Mouse (Mus musculus) E14TG2a.4 (cell line): ENCODE measurements around the gene Ntm.

ENCODE experiments used
- H3K27me3 ChIP-seq: 2 replicates; pipeline ENCODE4 v1.6.1; 2014; ENCODE audit warnings: low read length, control low read depth; ENCODE audit not compliant: insufficient read depth
- H3K36me3 ChIP-seq: 2 replicates; pipeline ENCODE4 v1.6.1; 2014; ENCODE audit warnings: low read length, control low read depth; ENCODE audit not compliant: insufficient read depth
- H3K4me1 ChIP-seq: replicated peaks from 2 replicates; pipeline ENCODE4 v1.6.1; 2014; ENCODE audit warnings: low read depth, low read length, control low read depth
- H3K4me3 ChIP-seq: replicated peaks from 2 replicates; pipeline ENCODE4 v1.5.1; 2014; ENCODE audit warnings: mild to moderate bottlenecking, low read length
- H3K9me3 ChIP-seq: 2 replicates; pipeline ENCODE4 v1.6.1; 2014; ENCODE audit warnings: low read length, control low read depth
- CTCF ChIP-seq: conservative IDR thresholded peaks from 2 replicates; pipeline ENCODE4 v1.5.1; 2014; ENCODE audit warnings: low read length
- NANOG ChIP-seq: IDR thresholded peaks from 2 replicates; pipeline ENCODE4 v1.6.1; 2014; ENCODE audit warnings: borderline replicate concordance, low read length, mixed read lengths
- POU5F1 ChIP-seq: IDR thresholded peaks from 2 replicates; pipeline ENCODE4 v1.6.1; 2014; ENCODE audit warnings: low read length, borderline replicate concordance

The Ntm gene

GRCm38 (mm10) chr9:29298340-29298739 is 664.6 kb downstream of the Ntm start:
- H3K27me3 ChIP-seq: no peaks in the 10 kb centered on the region
- no peaks in the 10 kb centered on the region for H3K4me1 ChIP-seq
- H3K9me3 ChIP-seq: no peaks in the 10 kb centered on the region
- TF ChIP-seq NANOG (no peak), CTCF (no peak), POU5F1 (no peak)
- H3K4me3 ChIP-seq: no peak overlapping the region
- H3K36me3 ChIP-seq: no peaks in the 10 kb centered on the region

DNA sequence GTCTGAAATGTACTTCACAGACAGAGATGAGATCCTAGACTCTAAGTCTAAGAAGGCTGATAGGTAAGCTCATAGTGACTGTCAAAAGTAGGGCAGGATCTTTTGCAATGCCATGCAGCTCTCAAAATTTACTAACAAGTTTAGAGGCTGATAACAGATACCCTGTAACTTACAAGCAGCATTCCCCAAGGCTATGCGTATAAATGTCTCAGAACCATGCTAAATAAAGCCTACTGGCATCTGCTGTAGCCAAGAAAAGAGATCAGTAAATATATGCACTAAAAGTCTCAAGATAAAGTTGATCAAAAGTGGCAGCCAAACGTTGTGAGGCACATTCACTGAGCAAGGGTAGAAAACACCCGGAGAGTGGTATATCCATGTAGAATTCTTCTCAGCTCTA is 666.2 kb downstream of the Ntm start:
- Histone ChIP-seq H3K4me1 (no peaks in the 10 kb centered on the region), H3K9me3 (no peaks in the 10 kb centered on the region), H3K36me3 (no peaks in the 10 kb centered on the region), H3K4me3 (no peak overlapping the region), H3K27me3 (no peaks in the 10 kb centered on the region)
- no peak for TF ChIP-seq CTCF
- TF ChIP-seq POU5F1: no peak
- TF ChIP-seq NANOG: no peak

GRCm38 (mm10) chr9:29288003-29288704 is 674.8 kb downstream of the Ntm start:
- H3K27me3 ChIP-seq: no peaks in the 10 kb centered on the region
- no peaks in the 10 kb centered on the region for H3K9me3 ChIP-seq
- H3K36me3 ChIP-seq: no peaks in the 10 kb centered on the region
- H3K4me3 ChIP-seq: no peak overlapping the region
- no peaks in the 10 kb centered on the region for H3K4me1 ChIP-seq
- TF ChIP-seq NANOG (no peak), CTCF (no peak), POU5F1 (no peak)

GRCm38 (mm10) chr9:29285144-29285543 is 677.8 kb downstream of the Ntm start:
- Histone ChIP-seq H3K4me1 (no peaks in the 10 kb centered on the region), H3K36me3 (no peaks in the 10 kb centered on the region), H3K4me3 (no peak overlapping the region), H3K27me3 (no peaks in the 10 kb centered on the region), H3K9me3 (no peaks in the 10 kb centered on the region)
- TF ChIP-seq CTCF (no peak), POU5F1 (no peak), NANOG (no peak)

- TF ChIP-seq CTCF (no peak), POU5F1 (no peak), NANOG (no peak)
- H3K4me1 ChIP-seq: no peaks in the 10 kb centered on the region
- H3K36me3 ChIP-seq: no peaks in the 10 kb centered on the region
- no peak overlapping the region for H3K4me3 ChIP-seq
- H3K27me3 ChIP-seq: no peaks in the 10 kb centered on the region
- no peaks in the 10 kb centered on the region for H3K9me3 ChIP-seq
These were observed 690.1 kb downstream of the Ntm start for GRCm38 (mm10) chr9:29272861-29273260.

DNA sequence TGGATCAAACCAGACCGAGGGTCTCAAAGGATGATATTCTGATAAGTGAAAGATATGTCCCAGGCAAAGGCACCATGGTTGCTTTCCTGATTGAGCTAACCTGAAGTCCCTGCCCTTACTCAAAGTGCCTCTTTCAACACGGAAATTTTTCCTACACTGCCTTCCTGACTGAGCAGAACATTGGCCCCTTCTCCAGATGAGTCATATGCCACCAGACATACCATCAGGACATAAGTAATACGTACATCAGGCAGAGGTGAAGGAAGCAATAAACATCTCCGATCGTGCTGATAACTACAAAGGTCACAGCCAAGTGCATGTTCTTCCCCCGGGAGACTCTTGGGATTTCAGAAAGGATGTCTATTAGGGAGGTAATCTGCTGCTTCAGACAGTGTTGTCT is 693.0 kb downstream of the Ntm start:
- H3K36me3 ChIP-seq: no peaks in the 10 kb centered on the region
- H3K4me1 ChIP-seq: no peaks in the 10 kb centered on the region
- H3K4me3 ChIP-seq: no peak overlapping the region
- no peaks in the 10 kb centered on the region for H3K27me3 ChIP-seq
- TF ChIP-seq CTCF (no peak), NANOG (no peak)
- no peaks in the 10 kb centered on the region for H3K9me3 ChIP-seq

DNA sequence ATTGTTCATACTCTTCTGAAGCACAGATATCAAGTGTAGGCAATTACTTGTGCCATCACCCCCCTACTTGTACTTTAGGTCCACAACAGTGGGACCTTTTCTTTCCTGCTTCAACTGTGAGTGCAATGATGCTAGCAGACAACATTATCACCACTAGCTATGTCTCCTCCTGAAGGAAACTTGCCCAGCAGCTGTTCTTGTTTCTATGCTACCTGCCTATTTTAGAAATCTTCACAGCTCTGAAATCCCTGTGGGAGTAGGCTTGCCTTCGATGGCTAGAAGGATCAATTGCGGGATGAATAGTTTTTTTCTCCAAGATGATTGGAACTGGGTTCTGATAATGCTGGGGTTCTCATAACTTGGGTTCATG is 693.7 kb downstream of the Ntm start:
- TF ChIP-seq POU5F1: no peak
- TF ChIP-seq NANOG: no peak
- TF ChIP-seq CTCF: no peak
- no peaks in the 10 kb centered on the region for H3K9me3 ChIP-seq
- H3K36me3 ChIP-seq: no peaks in the 10 kb centered on the region
- H3K4me3 ChIP-seq: no peak overlapping the region
- H3K27me3 ChIP-seq: no peaks in the 10 kb centered on the region
- H3K4me1 ChIP-seq: no peaks in the 10 kb centered on the region

- no peaks in the 10 kb centered on the region for H3K36me3 ChIP-seq
- H3K4me3 ChIP-seq: no peak overlapping the region
- no peak for TF ChIP-seq NANOG
- TF ChIP-seq POU5F1: no peak
- no peak for TF ChIP-seq CTCF
- H3K4me1 ChIP-seq: no peaks in the 10 kb centered on the region
- no peaks in the 10 kb centered on the region for H3K9me3 ChIP-seq
- no peaks in the 10 kb centered on the region for H3K27me3 ChIP-seq
These were observed 694.2 kb downstream of the Ntm start for GRCm38 (mm10) chr9:29268583-29269276.

- TF ChIP-seq POU5F1 (no peak), NANOG (no peak), CTCF (no peak)
- H3K36me3 ChIP-seq: no peaks in the 10 kb centered on the region
- H3K9me3 ChIP-seq: no peaks in the 10 kb centered on the region
- H3K4me1 ChIP-seq: no peaks in the 10 kb centered on the region
- no peak overlapping the region for H3K4me3 ChIP-seq
- H3K27me3 ChIP-seq: no peaks in the 10 kb centered on the region
These were observed 695.3 kb downstream of the Ntm start for GRCm38 (mm10) chr9:29267663-29268062.
